Mouse (Mus musculus) MEL (cell line): ENCODE results near the gene Atp1a4. TPM values are rescaled to one million over a fixed set of nuclear protein-coding genes. Genes with fewer than 3 reads are reported as not detected.

Experiments used
- DNase-seq: peaks from one replicate; pipeline ENCODE4 v3.0.0; 2011; ENCODE audit warnings: low read depth, low spot score
- H3K27ac ChIP-seq: 2 replicates; pipeline ENCODE4 v1.5.1; 2012; ENCODE audit warnings: low read depth, mild to moderate bottlenecking, control low read depth, low read length, moderate library complexity; ENCODE audit not compliant: control insufficient read depth
- H3K27me3 ChIP-seq, 2 experiments: fragments of 150-350 bp in 1 of 2; sonication (generic) in 1 of 2; 2 replicates each; pipeline ENCODE4 v1.6.1; 2012; ENCODE audit warnings: low read length in 2 of 2, mild to moderate bottlenecking in 2 of 2, improper control_type of control experiment in 1 of 2, moderate library complexity in 1 of 2; ENCODE audit not compliant: insufficient read depth in 2 of 2, control insufficient read depth in 1 of 2
- H3K36me3 ChIP-seq, 2 experiments: 2 replicates each; pipeline ENCODE4 v1.6.1; 2012 to 2014; ENCODE audit warnings: low read length in 2 of 2, improper control_type of control experiment in 1 of 2, inconsistent platforms in 1 of 2, mild to moderate bottlenecking in 1 of 2; ENCODE audit not compliant: insufficient read depth in 2 of 2, control insufficient read depth in 1 of 2
- H3K4me1 ChIP-seq, 2 experiments: fragments of 150-350 bp in 1 of 2; sonication (generic) in 1 of 2; 2 replicates each; pipeline ENCODE4 v1.6.1; 2012; ENCODE audit warnings: low read length in 2 of 2, improper control_type of control experiment in 1 of 2, mild to moderate bottlenecking in 1 of 2; ENCODE audit not compliant: insufficient read depth in 2 of 2, control insufficient read depth in 1 of 2
- H3K4me3 ChIP-seq, 2 experiments: fragments of 150-350 bp in 1 of 2; sonication (generic) in 1 of 2; 2 replicates each; pipeline ENCODE4 v1.5.1; 2012; ENCODE audit warnings: low read depth in 2 of 2, low read length in 2 of 2, mild to moderate bottlenecking in 2 of 2, moderate library complexity in 2 of 2, control low read depth in 1 of 2, improper control_type of control experiment in 1 of 2; ENCODE audit not compliant: control insufficient read depth in 1 of 2, insufficient read depth in 1 of 2
- H3K79me2 ChIP-seq: 2 replicates; pipeline ENCODE4 v1.6.1; 2012; ENCODE audit warnings: mild to moderate bottlenecking, low read length, moderate library complexity; ENCODE audit not compliant: control insufficient read depth, poor library complexity, insufficient read depth
- H3K9ac ChIP-seq: 2 replicates; pipeline ENCODE4 v1.6.1; 2012; ENCODE audit warnings: low read depth, mild to moderate bottlenecking, control low read depth, low read length, moderate library complexity; ENCODE audit not compliant: control insufficient read depth, poor library complexity, severe bottlenecking
- H3K9me3 ChIP-seq: fragments of 150-350 bp; sonication (generic); replicated peaks from 2 replicates; pipeline ENCODE4 v1.6.1; 2012; ENCODE audit warnings: mild to moderate bottlenecking, low read length, improper control_type of control experiment, moderate library complexity; ENCODE audit not compliant: insufficient read depth
- BHLHE40 ChIP-seq: IDR thresholded peaks from 2 replicates; pipeline ENCODE4 v1.6.1; 2012; ENCODE audit warnings: low read depth, mild to moderate bottlenecking, inconsistent platforms, low read length, improper control_type of control experiment, borderline replicate concordance
- CHD1 ChIP-seq: IDR thresholded peaks from 2 replicates; pipeline ENCODE4 v1.6.1; 2012; ENCODE audit warnings: low read depth, mild to moderate bottlenecking, inconsistent platforms, low read length, improper control_type of control experiment
- CTCF ChIP-seq, 3 experiments: IDR thresholded peaks in 2 of 3; conservative IDR thresholded peaks in 1 of 3; 2 replicates each; pipeline ENCODE4 v1.5.1; 2011 to 2012; ENCODE audit warnings: low read length in 3 of 3, low read depth in 2 of 3, mild to moderate bottlenecking in 2 of 3, improper control_type of control experiment in 1 of 3, inconsistent platforms in 1 of 3, mixed read lengths in 1 of 3, moderate library complexity in 1 of 3; ENCODE audit not compliant: control insufficient read depth in 1 of 3, insufficient read depth in 1 of 3, poor library complexity in 1 of 3, severe bottlenecking in 1 of 3
- ELF1 ChIP-seq: IDR thresholded peaks from 2 replicates; pipeline ENCODE4 v1.6.1; 2014; ENCODE audit warnings: low read depth, mild to moderate bottlenecking, inconsistent platforms, low read length, improper control_type of control experiment, moderate library complexity
- ETS1 ChIP-seq: IDR thresholded peaks from 2 replicates; pipeline ENCODE4 v1.6.1; 2012; ENCODE audit warnings: low read depth, mild to moderate bottlenecking, inconsistent platforms, low read length, improper control_type of control experiment, moderate library complexity
- HCFC1 ChIP-seq: IDR thresholded peaks from 2 replicates; pipeline ENCODE4 v1.6.1; 2012; ENCODE audit warnings: low read depth, mild to moderate bottlenecking, inconsistent platforms, low read length, improper control_type of control experiment, moderate library complexity
- KAT2A ChIP-seq: conservative IDR thresholded peaks from 2 replicates; pipeline ENCODE4 v1.6.1; 2012; ENCODE audit warnings: low read depth, low read length, improper control_type of control experiment, inconsistent platforms
- MAFK ChIP-seq: IDR thresholded peaks from 2 replicates; pipeline ENCODE4 v1.6.1; 2011; ENCODE audit warnings: low read depth, mild to moderate bottlenecking, low read length, improper control_type of control experiment, borderline replicate concordance
- MAX ChIP-seq: IDR thresholded peaks from 2 replicates; pipeline ENCODE4 v1.6.1; 2011; ENCODE audit warnings: low read length, improper control_type of control experiment
- MAZ ChIP-seq: IDR thresholded peaks from 2 replicates; pipeline ENCODE4 v1.6.1; 2012; ENCODE audit warnings: low read depth, mild to moderate bottlenecking, inconsistent platforms, low read length, improper control_type of control experiment
- MEF2A ChIP-seq: IDR thresholded peaks from 2 replicates; pipeline ENCODE4 v1.6.1; 2014; ENCODE audit warnings: low read depth, mild to moderate bottlenecking, inconsistent platforms, low read length, improper control_type of control experiment; ENCODE audit not compliant: poor library complexity, insufficient replicate concordance, severe bottlenecking; ENCODE audit errors: extremely low read depth
- MXI1 ChIP-seq: IDR thresholded peaks from 2 replicates; pipeline ENCODE4 v1.6.1; 2011; ENCODE audit warnings: mild to moderate bottlenecking, low read depth, low read length, improper control_type of control experiment
- MYB ChIP-seq: IDR thresholded peaks from 2 replicates; pipeline ENCODE4 v1.6.1; 2011; ENCODE audit warnings: mild to moderate bottlenecking, low read depth, low read length, improper control_type of control experiment
- NELFE ChIP-seq: IDR thresholded peaks from 2 replicates; pipeline ENCODE4 v1.6.1; 2011; ENCODE audit warnings: low read depth, low read length, improper control_type of control experiment
- NRF1 ChIP-seq: IDR thresholded peaks from 2 replicates; pipeline ENCODE4 v1.6.1; 2014; ENCODE audit warnings: low read depth, mild to moderate bottlenecking, inconsistent platforms, low read length, improper control_type of control experiment, moderate library complexity; ENCODE audit not compliant: poor library complexity, insufficient read depth, severe bottlenecking
- POLR2AphosphoS2 ChIP-seq: IDR thresholded peaks from 2 replicates; pipeline ENCODE4 v1.6.1; 2011; ENCODE audit warnings: low read length, improper control_type of control experiment
- RAD21 ChIP-seq: IDR thresholded peaks from 2 replicates; pipeline ENCODE4 v1.6.1; 2011; ENCODE audit warnings: mild to moderate bottlenecking, low read depth, low read length, improper control_type of control experiment
- RCOR1 ChIP-seq: IDR thresholded peaks from 2 replicates; pipeline ENCODE4 v1.6.1; 2012; ENCODE audit warnings: low read depth, mild to moderate bottlenecking, inconsistent platforms, low read length, improper control_type of control experiment
- SMC3 ChIP-seq: IDR thresholded peaks from 2 replicates; pipeline ENCODE4 v1.6.1; 2011; ENCODE audit warnings: low read depth, low read length, improper control_type of control experiment
- TAL1 ChIP-seq: IDR thresholded peaks from 2 replicates; pipeline ENCODE4 v1.6.1; 2012; ENCODE audit warnings: mild to moderate bottlenecking, inconsistent platforms, low read length, moderate library complexity, mixed read lengths
- TBP ChIP-seq: IDR thresholded peaks from 2 replicates; pipeline ENCODE4 v1.8.0; 2011; ENCODE audit warnings: low read depth, low read length, improper control_type of control experiment
- TCF12 ChIP-seq: IDR thresholded peaks from 2 replicates; pipeline ENCODE4 v1.6.1; 2014; ENCODE audit warnings: low read depth, mild to moderate bottlenecking, inconsistent platforms, low read length, improper control_type of control experiment, moderate library complexity
- USF1 ChIP-seq: IDR thresholded peaks from 2 replicates; pipeline ENCODE4 v1.6.1; 2014; ENCODE audit warnings: low read depth, mild to moderate bottlenecking, inconsistent platforms, low read length, improper control_type of control experiment, moderate library complexity
- ZMIZ1 ChIP-seq: IDR thresholded peaks from 2 replicates; pipeline ENCODE4 v1.6.1; 2012; ENCODE audit warnings: low read depth, mild to moderate bottlenecking, inconsistent platforms, low read length, improper control_type of control experiment, moderate library complexity
- ZNF384 ChIP-seq: IDR thresholded peaks from 2 replicates; pipeline ENCODE4 v1.6.1; 2012; ENCODE audit warnings: low read depth, mild to moderate bottlenecking, inconsistent platforms, low read length, improper control_type of control experiment
- polyA plus RNA-seq, 2 experiments: library from polyadenylated mRNA; stranded (reverse) in 1 of 2; unstranded in 1 of 2; fragments of >175 nt in 1 of 2; fragments of >200 nt in 1 of 2; gene quantifications; 2 replicates each; pipeline versions ENCODE4 v1.2.1 to v1.2.4; 2012; ENCODE audit warnings: low replicate concordance in 2 of 2, low read depth in 1 of 2; ENCODE audit not compliant: insufficient read length in 2 of 2, insufficient read depth in 1 of 2, missing spikeins in 1 of 2
- total RNA-seq: library from RNA; depleted of rRNA; stranded (reverse); fragments of 300-350 nt; gene quantifications from 2 replicates; pipeline ENCODE4 v1.2.3, GENCODE M21; 2012

The Atp1a4 gene
- total and polyA plus RNA-seq, 3 experiments: not detected

DNA sequence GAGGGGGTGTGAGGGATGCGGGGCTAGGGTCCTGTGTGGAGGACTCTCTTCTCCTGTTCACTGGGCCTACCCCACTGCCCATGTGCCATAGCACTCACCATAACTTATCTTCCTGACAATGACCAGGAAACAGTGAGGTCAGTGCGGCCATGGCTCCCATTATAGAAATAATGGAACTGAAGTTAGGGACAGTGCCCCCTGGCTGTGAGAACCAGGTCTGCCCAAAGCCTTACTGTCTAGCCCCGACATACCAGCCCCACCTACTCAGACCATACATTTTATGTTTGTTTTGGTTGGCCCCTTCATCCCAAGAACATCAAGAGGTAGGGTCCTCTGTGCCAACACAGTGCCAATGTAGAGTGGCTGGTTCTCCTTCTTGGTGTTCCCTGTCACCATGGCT is 47.4 kb upstream of the Atp1a4 start:
- Histone ChIP-seq H3K4me3 (no peak overlapping the region), H3K36me3 (peaks cover 0 to 35% of the 10 kb centered on the region in 2 experiments; a peak in 2 of 4 replicates), H3K9ac (no peak overlapping the region), H3K4me1 (peaks cover 9 to 45% of the 10 kb centered on the region in 2 experiments), H3K27me3 (no peaks in the 10 kb centered on the region), H3K9me3 (no peaks in the 10 kb centered on the region), H3K79me2 (peaks cover 2% of the 10 kb centered on the region; the same call in 1 of the 2 replicates), H3K27ac (no peak overlapping the region)
- TF ChIP-seq RAD21 (no peak; the same call in 1 of the 2 replicates), ELF1 (no peak), TBP (no peak), CTCF (IDR thresholded peaks at IDR 0.05 in 2 of 3, conservative IDR thresholded peaks at IDR 0.05 in 1 of 3; ENCODE audit: control insufficient read depth in 1 of 3, insufficient read depth in 1 of 3, low read depth in 2 of 3, low read length in 3 of 3, poor library complexity in 1 of 3, severe bottlenecking in 1 of 3) (peak; percentile 42 to 59 (median 49); a peak in 5 of 6 replicates), SMC3 (peak; percentile 47), POLR2AphosphoS2 (no peak)
- DNase-seq: peak; percentile 49

DNA sequence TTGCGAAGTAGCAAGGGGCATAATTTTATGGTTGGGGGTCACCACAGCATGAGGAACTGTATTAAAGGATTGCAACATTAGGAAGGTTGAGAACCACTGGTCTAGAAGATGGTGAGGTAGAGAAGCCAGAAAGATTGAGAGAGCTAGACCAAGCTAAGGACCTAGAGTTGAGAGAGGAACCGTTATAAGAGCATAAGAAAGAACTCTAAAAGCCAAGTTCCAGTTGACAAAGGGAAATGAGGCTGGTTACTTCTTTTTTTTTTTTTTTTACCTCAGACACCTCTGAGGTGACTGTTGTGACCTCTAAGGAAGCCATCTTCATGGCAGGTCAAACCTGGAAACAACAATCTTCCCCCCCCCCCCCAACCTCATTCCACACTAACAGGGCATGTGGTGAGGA is 46.9 kb upstream of the Atp1a4 start:
- TF ChIP-seq ZNF384 (peak; percentile 92), MAFK (no peak)
- H3K4me1 ChIP-seq: peaks cover 9 to 45% of the 10 kb centered on the region in 2 experiments
- H3K36me3 ChIP-seq: peaks cover 0 to 35% of the 10 kb centered on the region in 2 experiments; a peak in 2 of 4 replicates
- H3K79me2 ChIP-seq: peaks cover 2% of the 10 kb centered on the region; the same call in 1 of the 2 replicates
- no peaks in the 10 kb centered on the region for H3K9me3 ChIP-seq
- peak; percentile 56 for DNase-seq
- H3K4me3 ChIP-seq: no peak overlapping the region
- no peaks in the 10 kb centered on the region for H3K27me3 ChIP-seq
- H3K9ac ChIP-seq: peak overlapping the region; percentile 32
- peak overlapping the region; percentile 75 for H3K27ac ChIP-seq

DNA sequence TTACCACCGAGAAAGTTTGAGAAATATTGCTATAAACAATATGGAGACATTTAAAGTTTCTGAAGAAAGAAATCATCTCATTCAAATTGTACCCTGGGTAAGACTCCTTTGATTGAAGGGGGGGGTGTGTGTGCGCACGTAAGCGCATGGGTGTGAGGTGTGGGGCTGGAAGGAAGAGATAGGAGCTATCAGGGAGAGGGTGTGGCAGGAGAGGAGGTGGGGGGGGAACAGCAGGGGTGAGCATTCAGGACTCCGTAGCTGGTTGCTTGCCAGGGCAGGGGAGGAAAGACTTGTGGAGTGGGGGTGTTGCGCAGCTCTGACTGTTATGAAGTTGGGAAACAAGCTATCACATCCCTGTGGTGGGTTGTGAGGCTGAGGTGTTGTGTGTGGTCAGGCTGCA is 46.2 kb upstream of the Atp1a4 start:
- Histone ChIP-seq H3K36me3 (peaks cover 0 to 35% of the 10 kb centered on the region in 2 experiments; a peak in 2 of 4 replicates), H3K27me3 (no peaks in the 10 kb centered on the region), H3K4me1 (peaks cover 9 to 43% of the 10 kb centered on the region in 2 experiments), H3K9me3 (no peaks in the 10 kb centered on the region), H3K9ac (peak overlapping the region; percentile 32), H3K4me3 (peak overlapping the region in 1 of 2 experiments; percentile 10; a peak in 1 of 4 replicates), H3K27ac (peak overlapping the region; percentile 75), H3K79me2 (no peaks in the 10 kb centered on the region)
- peak; percentile 88 for DNase-seq
- TF ChIP-seq RCOR1 (peak; percentile 90), MEF2A (no peak), ELF1 (no peak), KAT2A (no peak), NELFE (no peak), HCFC1 (no peak), NRF1 (peak; percentile 74), TCF12 (peak; percentile 92), CHD1 (no peak), MAFK (no peak), TAL1 (peak; percentile 72), BHLHE40 (peak; percentile 58; the same call in 1 of the 2 replicates), MAX (no peak), ZMIZ1 (no peak), MYB (no peak), ZNF384 (no peak), MAZ (peak; percentile 96), MXI1 (peak; percentile 48; the same call in 1 of the 2 replicates), POLR2AphosphoS2 (no peak), USF1 (no peak), ETS1 (peak; percentile 70; the same call in 1 of the 2 replicates)
